Mouse (Mus musculus): ENCODE measurements at regions not wholly inside any gene's neighbourhood (a gene's known extent, or its start where the extent isn't known, plus 50 kb on each side); places are given as distances from the start of the nearest gene placed in this dataset.
"Not testable (repeated sequence)": the region's sequence is repeated elsewhere in the genome, so short reads cannot be mapped to it uniquely, and the experiment has no call there.

- DNase-seq (ENCODE audit: low spot score in 2 of 2), result no peak
Measured at GRCm38 (mm10) chr13:88459474-88460173, 361.6 kb upstream of the Edil3 start.

GRCm38 (mm10) chr13:88490104-88490503, 331.2 kb upstream of the Edil3 start:
- no peak for DNase-seq (ENCODE audit: low spot score in 2 of 2)

GRCm38 (mm10) chr13:88510850-88511554, 310.3 kb upstream of the Edil3 start:
- no peak for DNase-seq (ENCODE audit: low spot score in 2 of 2)

GRCm38 (mm10) chr13:88534796-88535195, 286.5 kb upstream of the Edil3 start:
- no peak for DNase-seq (ENCODE audit: low spot score in 2 of 2)

GRCm38 (mm10) chr13:88554504-88554903, 266.8 kb upstream of the Edil3 start:
- DNase-seq (ENCODE audit: low spot score in 2 of 2), result peak; percentile 33 to 41

GRCm38 (mm10) chr13:88564978-88565377, 256.3 kb upstream of the Edil3 start:
- DNase-seq (ENCODE audit: low spot score in 2 of 2), result no peak

- DNase-seq (ENCODE audit: low spot score in 2 of 2), result no peak
Measured at GRCm38 (mm10) chr13:88602244-88602643, 219.0 kb upstream of the Edil3 start.

GRCm38 (mm10) chr13:88610610-88611009, 210.7 kb upstream of the Edil3 start:
- DNase-seq (ENCODE audit: low spot score in 2 of 2), result peak; percentile 22 to 37

- no peak for DNase-seq (ENCODE audit: low spot score in 2 of 2)
Measured at GRCm38 (mm10) chr13:88613231-88613630, 208.0 kb upstream of the Edil3 start.

GRCm38 (mm10) chr13:88650135-88650534, 171.1 kb upstream of the Edil3 start:
- no peak for DNase-seq (ENCODE audit: low spot score in 2 of 2)

- DNase-seq (ENCODE audit: low spot score in 2 of 2), result no peak
Measured at GRCm38 (mm10) chr13:88651036-88651435, 170.2 kb upstream of the Edil3 start.

- DNase-seq (ENCODE audit: low spot score in 2 of 2), result no peak
Measured at GRCm38 (mm10) chr13:88655030-88655429, 166.2 kb upstream of the Edil3 start.

- no peak for DNase-seq (ENCODE audit: low spot score in 2 of 2)
Measured at GRCm38 (mm10) chr13:88675835-88676234, 145.4 kb upstream of the Edil3 start.

- no peak for DNase-seq (ENCODE audit: low spot score in 2 of 2)
Measured at GRCm38 (mm10) chr13:88704526-88704925, 116.7 kb upstream of the Edil3 start.

- not testable (repeated sequence) for DNase-seq (ENCODE audit: low spot score in 2 of 2)
Measured at GRCm38 (mm10) chr13:88729626-88730025, 91.6 kb upstream of the Edil3 start.

GRCm38 (mm10) chr13:88749916-88750315, 71.4 kb upstream of the Edil3 start:
- no peak for DNase-seq (ENCODE audit: low spot score in 2 of 2)
